In the genomic region with DNA sequence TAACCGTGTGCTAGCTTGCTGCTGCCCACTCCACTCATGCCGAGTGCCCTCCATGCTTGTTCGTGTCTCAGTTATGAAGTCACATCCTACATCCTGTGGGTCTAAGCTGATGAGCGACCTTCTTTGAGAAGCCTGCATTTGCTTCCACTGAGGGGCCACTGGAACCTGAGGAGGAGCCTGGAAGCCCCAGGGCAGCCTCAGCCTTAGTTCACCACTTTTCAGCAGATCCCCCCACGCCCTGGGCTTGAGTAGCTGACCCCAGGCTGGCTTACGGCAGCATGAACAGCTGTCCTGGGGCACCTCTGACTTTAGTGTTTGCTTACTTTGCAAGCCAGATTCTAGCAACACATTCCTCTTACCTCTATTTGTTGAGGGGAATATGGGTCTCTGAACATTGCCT, we compare ENCODE assay signal across 21 mouse cellular contexts. TPM values are rescaled to one million over a fixed set of nuclear protein-coding genes. Genes with fewer than 3 reads are reported as not detected.
DNase-seq lines count a peak whose midpoint lies in the region; TF ChIP-seq lines count a peak whose summit lies in the region.
"Had no signal": no experiment of that assay in that cellular context is flagged by ENCODE, and none has a peak within 500 bp of the region (broad histone marks: within the 10 kb centered on the region; RNA-seq: fewer than 3 reads in every experiment).

No protein-coding gene starts in this region.

- no peak for TF ChIP-seq EP300 in heart, adult 2 months (IDR thresholded peaks at IDR 0.05; ENCODE audit: insufficient read depth, low read depth, low read length)

- H3K27me3 ChIP-seq in heart, embryonic 10.5 days (ENCODE audit: insufficient read depth, poor library complexity, severe bottlenecking): no peaks in the 10 kb centered on the region
- H3K27me3 ChIP-seq in heart, adult 2 months (ENCODE audit: control insufficient read depth, insufficient read depth, low read length): no peaks in the 10 kb centered on the region
- H3K27me3 ChIP-seq: embryonic facial prominence, embryonic 13.5 days; embryonic facial prominence, embryonic 15.5 days; forebrain, embryonic 12.5 days had no signal

- intact Hi-C loops in heart, adult 2 months (cut with DNase I): no loop called here

- DNase-seq in heart, embryonic 10.5 days (ENCODE audit: low spot score): peak; percentile 41
- no peak for DNase-seq in heart, adult 2 months
- peak; percentile 34 for DNase-seq in testis, postnatal 10 days (ENCODE audit: low spot score)
- no peak for DNase-seq in testis, postnatal 14 days (ENCODE audit: low spot score)
- no peak for DNase-seq in kidney, adult 18-20 months
- DNase-seq: adrenal gland, adult 2 months; adrenal gland, postnatal 10 days; adrenal gland, postnatal 25 days; cerebellum, adult 11 months; cerebellum, adult 18-20 months; cerebellum, adult 8-10 months; cerebellum, adult 9-11 months; cerebellum, postnatal 14 days; cerebellum, postnatal 36 days; embryo, embryonic 11 days had no signal

- H3K9me3 ChIP-seq in heart, embryonic 10.5 days: no peaks in the 10 kb centered on the region
- H3K9me3 ChIP-seq: embryonic facial prominence, embryonic 13.5 days; embryonic facial prominence, embryonic 15.5 days; forebrain, embryonic 10.5 days; forebrain, embryonic 12.5 days had no signal

- H3K4me1 ChIP-seq in heart, embryonic 10.5 days: 0 out of 2 replicates have a peak, but pooled peaks cover 3% of the 10 kb centered on the region
- no peaks in the 10 kb centered on the region for H3K4me1 ChIP-seq in heart, adult 2 months (ENCODE audit: control insufficient read depth, insufficient read depth, low read length)
- H3K4me1 ChIP-seq: embryonic facial prominence, embryonic 13.5 days; embryonic facial prominence, embryonic 15.5 days; forebrain, embryonic 10.5 days; forebrain, embryonic 12.5 days had no signal

- no peak for TF ChIP-seq CTCF in heart, adult 2 months (IDR thresholded peaks at IDR 0.05)

- 82% methylated on average over 6 of the region's 6 CpGs for WGBS in heart, embryonic 10.5 days
- WGBS in heart, adult 2 months: 88% methylated on average over 6 of the region's 6 CpGs

- H3K9ac ChIP-seq in heart, adult 2 months (ENCODE audit: low read depth, low read length): no peak overlapping the region
- H3K9ac ChIP-seq: embryonic facial prominence, embryonic 13.5 days; embryonic facial prominence, embryonic 15.5 days; forebrain, embryonic 12.5 days had no signal

- TF ChIP-seq POLR2A in heart, adult 2 months (IDR thresholded peaks at IDR 0.05; ENCODE audit: insufficient read depth, low read depth, low read length): no peak

- no peaks in the 10 kb centered on the region for H3K79me2 ChIP-seq in heart, adult 2 months (replicated peaks; ENCODE audit: control insufficient read depth, insufficient read depth, low read length)

- no peak overlapping the region for H3K27ac ChIP-seq in heart, embryonic 10.5 days
- no peak overlapping the region for H3K27ac ChIP-seq in heart, adult 2 months
- H3K27ac ChIP-seq: embryonic facial prominence, embryonic 13.5 days; embryonic facial prominence, embryonic 15.5 days; forebrain, embryonic 10.5 days; forebrain, embryonic 12.5 days had no signal

- no peak overlapping the region for H3K4me3 ChIP-seq in heart, embryonic 10.5 days
- H3K4me3 ChIP-seq in heart, adult 2 months: no peak overlapping the region
- H3K4me3 ChIP-seq: embryonic facial prominence, embryonic 13.5 days; embryonic facial prominence, embryonic 15.5 days; erythroblast, embryonic 14.5 days; forebrain, embryonic 10.5 days; forebrain, embryonic 12.5 days had no signal

- H3K36me3 ChIP-seq in heart, embryonic 10.5 days: peaks cover 30% of the 10 kb centered on the region
- H3K36me3 ChIP-seq in heart, adult 2 months (ENCODE audit: control insufficient read depth, insufficient read depth, low read length): no peaks in the 10 kb centered on the region; the same call in 1 of the 2 replicates

RNA-seq across cellular contexts. Expression of gene Cdadc1, which starts 31.0 kb away (rescaled TPM):
- 25.7 and 28.0 TPM in 2 replicates for polyA plus RNA-seq in heart, embryonic 10.5 days (2016; fragmentation: Nextera tagmentation; extraction: Ambion mirVana)
- total RNA-seq in heart, adult 2 months (2021): 10 to 100 TPM; 43.9 to 50.4 TPM
- 8.0 and 12.0 TPM in 2 replicates for polyA plus RNA-seq in heart, adult 2 months (2012; rRNA removed)

RNA-seq across cellular contexts. Expression of gene Shisa2, which starts 58.4 kb away (rescaled TPM):
- 9.4 and 23.6 TPM in 2 replicates for polyA plus RNA-seq in heart, embryonic 10.5 days (2016; fragmentation: Nextera tagmentation; extraction: Ambion mirVana)
- 1 to 10 TPM in 1 of 2 experiments, under 1 TPM in 1; 0.96 to 1.0 TPM for total RNA-seq in heart, adult 2 months (2021)
- polyA plus RNA-seq in heart, adult 2 months (2012; rRNA removed): 1.4 and 2.0 TPM in 2 replicates
- total RNA-seq: MEL had no signal
- polyA plus RNA-seq: erythroblast, embryonic 14.5 days had no signal

Comparison
In these comparisons a context has a peak if more than half of its experiments do, and no peak if none do; other contexts are left out.
1. DNase-seq: peak in heart, embryonic 10.5 days (single experiment) and testis, postnatal 10 days (single experiment); none in heart, adult 2 months (0 of 2), testis, postnatal 14 days (single experiment) and kidney, adult 18-20 months (single experiment).